Mouse (Mus musculus) mature B cell (primary cell): ENCODE measurements around the gene Dnpep.

Experiments
- in situ Hi-C: fragments of 300-500 bp; cut with MboI; formaldehyde crosslinking; loops from 2 replicates; pipeline ENCODE4 v1.14.3; 2019

Gene Dnpep

GRCm38 (mm10) chr1:75317241-75318201, at the start of gene Dnpep:
Gene Dnpep (minus strand): TSS chr1:75317990.
- in situ Hi-C loops: loop anchor here (5.0 to 25.0 kb wide), 2 partner anchors 65 to 730 kb away; partner anchors contain the start of genes Bcs1l and Zfp142

DNA sequence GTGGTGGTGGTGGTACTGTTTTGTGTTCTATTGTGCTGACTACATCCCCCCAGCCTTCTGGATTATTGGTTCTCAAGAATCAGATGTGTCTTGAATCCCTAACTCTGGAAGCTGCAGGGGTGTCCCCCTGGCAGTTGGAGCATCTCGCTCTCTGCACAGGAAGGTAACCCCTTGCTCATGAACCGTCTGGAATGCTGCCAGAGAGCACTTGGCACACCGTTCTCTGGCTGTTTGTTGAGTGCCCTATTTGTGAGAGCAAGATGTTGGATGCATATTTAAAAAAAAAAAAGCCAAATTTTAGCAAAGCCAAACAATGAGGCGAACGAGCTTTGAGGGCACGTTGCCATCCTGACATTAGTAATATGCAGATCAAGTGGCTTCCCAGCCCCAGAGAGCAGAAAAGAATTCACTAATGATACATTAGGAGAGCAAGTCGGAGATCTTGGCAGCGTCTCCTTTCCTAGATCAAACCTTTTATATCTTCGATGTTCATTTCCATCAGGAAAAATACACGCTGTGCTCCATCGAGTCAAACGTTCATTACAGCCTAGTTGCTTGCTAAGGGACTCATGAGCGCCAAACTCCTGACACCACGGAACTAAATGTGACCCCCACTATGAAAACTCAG, 47.8 kb upstream of the Dnpep start:
- in situ Hi-C loops: no loop called here

GRCm38 (mm10) chr1:75363868-75364267, 46.1 kb upstream of the Dnpep start:
- in situ Hi-C loops: no loop called here

- in situ Hi-C loops: no loop called here
Observed at GRCm38 (mm10) chr1:75361750-75362149, 44.0 kb upstream of the Dnpep start.

DNA sequence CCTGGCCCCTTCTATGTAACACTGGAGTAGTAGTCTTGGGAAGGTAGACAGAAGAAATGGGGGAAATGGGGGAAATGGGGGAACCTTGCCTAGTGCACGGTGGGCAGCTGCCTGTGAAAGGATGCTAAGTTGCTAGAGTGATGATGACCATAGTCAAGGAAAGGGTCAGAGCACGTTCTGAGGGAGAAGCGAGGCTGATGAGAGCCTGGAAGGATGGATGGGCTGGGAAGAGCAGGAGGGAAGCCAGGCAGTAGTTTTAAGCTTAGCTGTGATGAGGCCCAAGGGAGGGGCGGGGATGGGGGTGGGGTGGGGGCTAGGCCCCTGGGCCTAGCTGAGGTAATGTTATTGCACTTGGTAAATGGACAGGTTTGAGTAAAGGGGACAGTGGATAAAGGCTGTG, 43.3 kb upstream of the Dnpep start:
- in situ Hi-C loops: no loop called here

DNA sequence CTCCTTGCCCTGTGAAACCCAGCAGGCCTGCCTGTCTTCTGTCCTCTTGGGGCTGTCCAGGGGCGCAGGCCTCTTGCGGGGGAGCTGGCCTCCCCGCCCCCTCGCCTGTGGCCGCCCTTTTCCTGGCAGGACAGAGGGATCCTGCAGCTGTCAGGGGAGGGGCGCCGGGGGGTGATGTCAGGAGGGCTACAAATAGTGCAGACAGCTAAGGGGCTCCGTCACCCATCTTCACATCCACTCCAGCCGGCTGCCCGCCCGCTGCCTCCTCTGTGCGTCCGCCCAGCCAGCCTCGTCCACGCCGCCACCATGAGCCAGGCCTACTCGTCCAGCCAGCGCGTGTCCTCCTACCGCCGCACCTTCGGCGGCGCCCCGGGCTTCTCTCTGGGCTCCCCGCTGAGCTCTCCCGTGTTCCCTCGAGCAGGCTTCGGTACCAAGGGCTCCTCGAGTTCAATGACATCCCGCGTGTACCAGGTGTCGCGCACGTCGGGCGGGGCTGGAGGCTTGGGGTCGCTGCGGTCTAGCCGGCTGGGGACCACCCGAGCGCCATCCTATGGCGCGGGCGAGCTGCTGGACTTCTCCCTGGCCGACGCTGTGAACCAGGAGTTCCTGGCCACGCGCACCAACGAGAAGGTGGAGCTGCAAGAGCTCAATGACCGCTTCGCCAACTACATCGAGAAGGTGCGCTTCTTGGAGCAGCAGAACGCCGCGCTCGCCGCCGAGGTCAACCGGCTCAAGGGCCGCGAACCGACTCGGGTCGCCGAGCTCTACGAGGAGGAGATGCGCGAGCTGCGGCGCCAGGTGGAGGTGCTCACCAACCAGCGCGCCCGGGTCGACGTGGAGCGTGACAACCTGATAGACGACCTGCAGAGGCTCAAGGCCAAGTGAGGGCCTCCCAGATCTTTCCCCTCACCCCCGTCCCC, 42.6 kb upstream of the Dnpep start, which contains the start of gene Des:
Gene Des, plus strand, starts transcription at position 218 of the 920 bp plus-strand sequence.
- in situ Hi-C loops: no loop called here

DNA sequence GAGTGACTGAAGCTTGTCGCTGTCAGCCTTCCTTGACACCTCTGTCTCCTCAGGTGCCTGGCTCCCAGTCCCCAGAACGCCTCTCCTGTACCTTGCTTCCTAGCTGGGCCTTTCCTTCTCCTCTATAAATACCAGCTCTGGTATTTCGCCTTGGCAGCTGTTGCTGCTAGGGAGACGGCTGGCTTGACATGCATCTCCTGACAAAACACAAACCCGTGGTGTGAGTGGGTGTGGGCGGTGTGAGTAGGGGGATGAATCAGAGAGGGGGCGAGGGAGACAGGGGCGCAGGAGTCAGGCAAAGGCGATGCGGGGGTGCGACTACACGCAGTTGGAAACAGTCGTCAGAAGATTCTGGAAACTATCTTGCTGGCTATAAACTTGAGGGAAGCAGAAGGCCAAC, 41.6 kb upstream of the Dnpep start:
- in situ Hi-C loops: no loop called here

- in situ Hi-C loops: no loop called here
Observed at GRCm38 (mm10) chr1:75358009-75358408, 40.2 kb upstream of the Dnpep start.

DNA sequence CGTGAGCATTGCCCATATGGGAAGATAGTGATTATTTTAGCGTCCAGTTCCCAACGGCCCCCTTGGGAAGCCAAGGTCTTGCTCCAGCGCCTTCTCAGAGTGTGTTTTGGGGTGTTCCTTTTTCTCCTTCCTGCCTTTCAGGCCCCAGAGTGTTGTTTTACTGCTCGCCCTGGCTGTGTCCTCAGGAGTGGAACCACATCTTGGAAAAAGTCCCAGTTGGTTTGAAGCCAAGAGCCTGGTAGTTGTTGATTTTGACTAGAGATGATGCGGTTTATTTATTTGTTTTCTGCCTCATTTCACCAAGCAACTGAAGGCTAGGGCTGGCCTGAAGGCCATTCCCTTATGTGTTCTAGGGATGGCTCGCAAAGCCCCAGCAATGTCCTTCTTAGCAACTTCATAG, 39.5 kb upstream of the Dnpep start:
- in situ Hi-C loops: no loop called here

GRCm38 (mm10) chr1:75349275-75349674, 31.5 kb upstream of the Dnpep start:
- in situ Hi-C loops: no loop called here

- in situ Hi-C loops: no loop called here
Observed at GRCm38 (mm10) chr1:75347279-75347678, 29.5 kb upstream of the Dnpep start.

DNA sequence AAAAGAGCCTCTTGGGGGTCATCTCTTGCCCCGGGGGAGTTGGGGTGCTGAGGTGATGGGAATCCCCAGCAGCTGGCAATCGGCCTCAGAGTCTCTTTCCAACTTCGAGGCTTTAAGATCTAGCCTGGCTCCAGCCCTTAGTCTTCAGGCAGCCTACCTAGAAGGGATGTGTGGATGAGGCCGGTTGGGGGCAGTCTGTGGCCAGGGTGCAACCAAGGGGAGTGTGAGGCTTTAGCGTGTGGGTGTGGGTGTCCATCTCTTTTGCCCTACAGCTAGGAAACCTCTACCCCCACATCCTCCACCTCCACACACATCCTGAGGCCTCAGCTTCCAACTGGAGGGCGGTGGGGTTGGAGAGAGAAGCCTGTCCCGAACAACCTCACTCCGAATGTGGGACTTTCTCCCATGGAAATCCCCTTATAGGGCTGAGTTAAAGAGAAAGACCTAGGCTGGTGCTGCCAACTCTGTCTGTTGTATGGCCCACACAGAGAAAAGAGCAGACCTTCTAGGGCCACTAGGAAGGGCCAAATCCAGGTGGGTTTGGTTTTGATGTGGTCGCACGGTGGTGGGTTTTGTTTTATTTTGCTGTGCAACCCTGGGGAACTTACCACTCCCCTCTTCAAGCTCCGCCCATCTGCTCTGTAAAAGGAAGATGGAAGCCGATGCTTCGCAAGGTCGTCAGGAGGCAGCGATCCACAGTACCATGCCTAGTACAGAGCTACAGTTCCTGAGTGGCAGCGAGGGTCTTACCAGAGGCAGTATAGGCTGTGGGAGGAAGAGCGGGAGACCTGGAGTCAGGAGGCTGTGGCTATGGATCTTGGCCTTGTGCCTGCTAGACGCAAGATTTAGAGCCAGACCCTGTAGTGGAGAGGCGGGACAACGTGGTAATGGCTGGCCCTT, 27.5 kb upstream of the Dnpep start:
- in situ Hi-C loops: no loop called here

- in situ Hi-C loops: no loop called here
Observed at GRCm38 (mm10) chr1:75344291-75345035, 26.7 kb upstream of the Dnpep start.

GRCm38 (mm10) chr1:75342874-75343416, 25.2 kb upstream of the Dnpep start:
- in situ Hi-C loops: no loop called here

GRCm38 (mm10) chr1:75340519-75340918, 22.7 kb upstream of the Dnpep start:
- in situ Hi-C loops: no loop called here

DNA sequence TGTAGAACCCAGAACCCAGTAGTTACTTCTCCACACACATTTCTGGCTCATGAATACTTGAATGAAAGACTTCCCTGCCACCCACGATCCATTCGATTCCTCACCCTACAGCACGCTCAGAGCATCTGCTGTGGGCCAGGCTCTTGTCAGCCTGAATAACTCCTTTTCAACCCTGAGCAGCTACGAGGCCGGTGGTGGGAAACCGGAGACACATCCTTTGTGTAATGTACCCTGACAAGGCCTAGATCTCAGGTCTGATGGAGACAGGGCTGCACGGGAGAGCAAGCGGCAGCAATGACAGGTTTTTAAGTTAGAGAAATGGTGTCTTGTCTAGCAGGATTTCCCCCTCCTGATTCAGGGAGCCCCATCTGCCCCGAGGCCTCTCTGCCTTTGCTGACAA, 21.5 kb upstream of the Dnpep start:
- in situ Hi-C loops: no loop called here

GRCm38 (mm10) chr1:75338091-75338694, 20.4 kb upstream of the Dnpep start:
- in situ Hi-C loops: no loop called here

- in situ Hi-C loops: no loop called here
Observed at GRCm38 (mm10) chr1:75337097-75337496, 19.3 kb upstream of the Dnpep start.

- in situ Hi-C loops: no loop called here
Observed at GRCm38 (mm10) chr1:75336461-75336860, 18.7 kb upstream of the Dnpep start.
